Mouse (Mus musculus): ENCODE measurements around the gene Mical3. TPM values are rescaled to one million over a fixed set of nuclear protein-coding genes. Genes with fewer than 3 reads are reported as not detected.
A peak's percentile ranks its signal among the peaks of the same experiment; 100 is the strongest.

Gene Mical3
- total RNA-seq, 2 experiments from 2014 or later, result 53.3 to 71.9 TPM

GRCm38 (mm10) chr6:121120776-121121175 is 10.0 kb downstream of the Mical3 start:
- TF ChIP-seq CTCF (IDR thresholded peaks at IDR 0.05), result no peak
- intact Hi-C loops (cut with DNase I), result no loop called here
- H3K4me3 ChIP-seq, result no peak overlapping the region
- no peak for DNase-seq
- no peak overlapping the region for H3K27ac ChIP-seq

- DNase-seq, result no peak
- intact Hi-C loops (cut with DNase I), result no loop called here
- no peak overlapping the region for H3K27ac ChIP-seq
These were observed 12.6 kb downstream of the Mical3 start for GRCm38 (mm10) chr6:121117971-121118755.

GRCm38 (mm10) chr6:121117142-121117541 is 13.7 kb downstream of the Mical3 start:
- intact Hi-C loops (cut with DNase I), result no loop called here
- no peak for DNase-seq

More at GRCm38 (mm10) chr6:121117971-121118755, 12.6 kb downstream of the Mical3 start:
- TF ChIP-seq CTCF (IDR thresholded peaks at IDR 0.05), result no peak
- no peak overlapping the region for H3K4me3 ChIP-seq

GRCm38 (mm10) chr6:121116434-121116833 is 14.4 kb downstream of the Mical3 start:
- no peak for DNase-seq
- no peak for TF ChIP-seq CTCF (IDR thresholded peaks at IDR 0.05)
- no peak overlapping the region for H3K4me3 ChIP-seq
- H3K27ac ChIP-seq, result no peak overlapping the region
- intact Hi-C loops (cut with DNase I), result no loop called here

More at GRCm38 (mm10) chr6:121117142-121117541, 13.7 kb downstream of the Mical3 start:
- Histone ChIP-seq H3K4me3 (no peak overlapping the region), H3K27ac (no peak overlapping the region)
- TF ChIP-seq CTCF (IDR thresholded peaks at IDR 0.05), result peak; percentile 58

- no peak for TF ChIP-seq CTCF (IDR thresholded peaks at IDR 0.05)
- H3K27ac ChIP-seq, result peak overlapping the region; percentile 100
- intact Hi-C loops (cut with DNase I), result no loop called here
- H3K4me3 ChIP-seq, result peak overlapping the region; percentile 9; the same call in 1 of the 2 replicates
- DNase-seq, result peak; percentile 73
These were observed 19.2 kb downstream of the Mical3 start for GRCm38 (mm10) chr6:121111448-121112055.

- no peak for TF ChIP-seq CTCF (IDR thresholded peaks at IDR 0.05)
- Histone ChIP-seq H3K4me3 (peak overlapping the region; percentile 89), H3K27ac (peak overlapping the region; percentile 100)
- DNase-seq, result peak; percentile 93
- intact Hi-C loops (cut with DNase I), result loop anchor here (5.0 kb wide), 2 partner anchors 53 to 123 kb away; no protein-coding TSS in a partner anchor
These were observed 20.7 kb downstream of the Mical3 start for GRCm38 (mm10) chr6:121109998-121110603.

GRCm38 (mm10) chr6:121109181-121109981 is 21.4 kb downstream of the Mical3 start:
- peak; percentile 72 for DNase-seq
- H3K27ac ChIP-seq, result peak overlapping the region; percentile 100

GRCm38 (mm10) chr6:121108075-121108474 is 22.7 kb downstream of the Mical3 start:
- Histone ChIP-seq H3K4me3 (peak overlapping the region; percentile 89), H3K27ac (peak overlapping the region; percentile 100)
- intact Hi-C loops (cut with DNase I), result loop anchor here (5.0 kb wide), 2 partner anchors 51 to 121 kb away; no protein-coding TSS in a partner anchor
- TF ChIP-seq CTCF (IDR thresholded peaks at IDR 0.05), result no peak
- DNase-seq, result no peak

More at GRCm38 (mm10) chr6:121109181-121109981, 21.4 kb downstream of the Mical3 start:
- peak; percentile 56 for TF ChIP-seq CTCF (IDR thresholded peaks at IDR 0.05)
- H3K4me3 ChIP-seq, result peak overlapping the region; percentile 89
- intact Hi-C loops (cut with DNase I), result loop anchor here (5.0 kb wide), 2 partner anchors 52 to 122 kb away; no protein-coding TSS in a partner anchor

GRCm38 (mm10) chr6:121106711-121107405 is 23.9 kb downstream of the Mical3 start:
- no peak overlapping the region for H3K4me3 ChIP-seq
- no peak for TF ChIP-seq CTCF (IDR thresholded peaks at IDR 0.05)
- DNase-seq, result peak; percentile 85
- peak overlapping the region; percentile 100 for H3K27ac ChIP-seq
- intact Hi-C loops (cut with DNase I), result loop anchor here (5.0 kb wide), 2 partner anchors 50 to 120 kb away; no protein-coding TSS in a partner anchor

- TF ChIP-seq CTCF (IDR thresholded peaks at IDR 0.05), result no peak
- no peak for DNase-seq
- Histone ChIP-seq H3K27ac (peak overlapping the region; percentile 60), H3K4me3 (no peak overlapping the region)
- intact Hi-C loops (cut with DNase I), result loop anchor here (5.0 kb wide), 2 partner anchors 48 to 118 kb away; no protein-coding TSS in a partner anchor
These were observed 25.1 kb downstream of the Mical3 start for GRCm38 (mm10) chr6:121105726-121106125.

Data from gastrocnemius, adult 2 months (tissue).